Mouse (Mus musculus): Measurements from ENCODE around the gene Tmem129. TPM values are rescaled to one million over a fixed set of nuclear protein-coding genes. Genes with fewer than 3 reads are reported as not detected.

The Tmem129 gene
- polyA plus RNA-seq, 1 experiment: 27.8 TPM

- DNase-seq (ENCODE audit: low read depth): no peak
- no peak for TF ChIP-seq POLR2A (IDR thresholded peaks at IDR 0.05; ENCODE audit: borderline replicate concordance, extremely low read depth, insufficient read depth, insufficient read length, poor library complexity, severe bottlenecking)
These were observed 38.2 kb upstream of the Tmem129 start for GRCm38 (mm10) chr5:33696430-33696829.

GRCm38 (mm10) chr5:33695718-33696121, 37.5 kb upstream of the Tmem129 start:
- no peak for TF ChIP-seq CTCF (IDR thresholded peaks at IDR 0.05; ENCODE audit: borderline replicate concordance, extremely low read depth, insufficient read depth, insufficient read length)
- no peak for TF ChIP-seq POLR2A (IDR thresholded peaks at IDR 0.05; ENCODE audit: borderline replicate concordance, extremely low read depth, insufficient read depth, insufficient read length, poor library complexity, severe bottlenecking)
- no peak for DNase-seq (ENCODE audit: low read depth)

GRCm38 (mm10) chr5:33694848-33695717, 36.9 kb upstream of the Tmem129 start:
- DNase-seq (ENCODE audit: low read depth): peak; percentile 94
- TF ChIP-seq CTCF (IDR thresholded peaks at IDR 0.05; ENCODE audit: borderline replicate concordance, extremely low read depth, insufficient read depth, insufficient read length): no peak
- TF ChIP-seq POLR2A (IDR thresholded peaks at IDR 0.05; ENCODE audit: borderline replicate concordance, extremely low read depth, insufficient read depth, insufficient read length, poor library complexity, severe bottlenecking): 0 out of 2 replicates have a peak, but pooled peaks have one; percentile 22

DNA sequence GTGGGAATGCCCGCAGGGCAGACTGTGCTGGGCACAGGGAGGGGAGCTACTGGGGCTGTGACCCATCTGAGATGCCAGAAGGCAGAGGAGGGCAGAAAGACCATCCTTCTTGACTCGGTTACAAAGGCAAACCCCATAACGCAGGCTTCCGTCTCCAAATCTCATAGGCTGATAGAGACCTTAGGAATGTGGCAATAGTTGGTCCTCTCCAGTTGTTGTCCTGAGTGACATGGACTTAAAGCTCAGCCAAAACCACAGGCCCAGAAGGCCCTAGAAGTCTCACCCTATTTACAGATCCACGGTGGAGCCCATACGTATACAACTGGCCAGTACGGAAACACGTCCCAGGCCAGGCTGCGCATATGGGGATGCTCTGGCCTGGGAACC, 36.2 kb upstream of the Tmem129 start:
- TF ChIP-seq POLR2A (IDR thresholded peaks at IDR 0.05; ENCODE audit: borderline replicate concordance, extremely low read depth, insufficient read depth, insufficient read length, poor library complexity, severe bottlenecking) (no peak), CTCF (IDR thresholded peaks at IDR 0.05; ENCODE audit: borderline replicate concordance, extremely low read depth, insufficient read depth, insufficient read length) (no peak)
- DNase-seq (ENCODE audit: low read depth): no peak

GRCm38 (mm10) chr5:33692393-33692792, 34.2 kb upstream of the Tmem129 start:
- DNase-seq (ENCODE audit: low read depth): peak; percentile 89
- TF ChIP-seq POLR2A (IDR thresholded peaks at IDR 0.05; ENCODE audit: borderline replicate concordance, extremely low read depth, insufficient read depth, insufficient read length, poor library complexity, severe bottlenecking) (no peak), CTCF (IDR thresholded peaks at IDR 0.05; ENCODE audit: borderline replicate concordance, extremely low read depth, insufficient read depth, insufficient read length) (no peak)

GRCm38 (mm10) chr5:33689852-33690645, 31.8 kb upstream of the Tmem129 start:
- DNase-seq (ENCODE audit: low read depth): no peak
- TF ChIP-seq CTCF (IDR thresholded peaks at IDR 0.05; ENCODE audit: borderline replicate concordance, extremely low read depth, insufficient read depth, insufficient read length) (no peak), POLR2A (IDR thresholded peaks at IDR 0.05; ENCODE audit: borderline replicate concordance, extremely low read depth, insufficient read depth, insufficient read length, poor library complexity, severe bottlenecking) (no peak)

- peak; percentile 97 for DNase-seq (ENCODE audit: low read depth)
- no peak for TF ChIP-seq POLR2A (IDR thresholded peaks at IDR 0.05; ENCODE audit: borderline replicate concordance, extremely low read depth, insufficient read depth, insufficient read length, poor library complexity, severe bottlenecking)
- TF ChIP-seq CTCF (IDR thresholded peaks at IDR 0.05; ENCODE audit: borderline replicate concordance, extremely low read depth, insufficient read depth, insufficient read length): no peak
These were observed 31.1 kb upstream of the Tmem129 start for GRCm38 (mm10) chr5:33689221-33689844.

- peak; percentile 54 for DNase-seq (ENCODE audit: low read depth)
- TF ChIP-seq POLR2A (IDR thresholded peaks at IDR 0.05; ENCODE audit: borderline replicate concordance, extremely low read depth, insufficient read depth, insufficient read length, poor library complexity, severe bottlenecking) (no peak), CTCF (IDR thresholded peaks at IDR 0.05; ENCODE audit: borderline replicate concordance, extremely low read depth, insufficient read depth, insufficient read length) (no peak)
These were observed 30.3 kb upstream of the Tmem129 start for GRCm38 (mm10) chr5:33688278-33689220.

DNA sequence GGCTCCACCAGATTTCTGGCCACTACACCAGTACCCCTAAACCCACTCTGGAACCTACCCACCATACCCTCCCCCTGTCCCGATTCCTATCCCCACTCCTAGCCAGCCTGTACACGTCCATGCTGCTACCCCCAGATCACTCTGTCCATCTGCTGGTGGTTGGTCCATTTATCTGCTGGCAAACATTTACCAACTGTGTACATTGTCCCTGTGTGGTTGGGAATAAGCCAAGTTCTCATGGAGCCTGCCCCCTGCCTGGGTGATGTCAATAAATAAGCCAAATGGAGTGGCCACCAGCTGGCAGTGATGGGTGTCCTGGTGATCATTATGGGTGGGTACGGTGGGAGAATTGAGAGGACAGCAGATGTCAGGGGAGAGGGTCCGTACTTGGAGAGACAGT, 28.9 kb upstream of the Tmem129 start:
- DNase-seq (ENCODE audit: low read depth): no peak
- TF ChIP-seq CTCF (IDR thresholded peaks at IDR 0.05; ENCODE audit: borderline replicate concordance, extremely low read depth, insufficient read depth, insufficient read length): no peak

GRCm38 (mm10) chr5:33684932-33685331, 26.7 kb upstream of the Tmem129 start:
- DNase-seq (ENCODE audit: low read depth): no peak
- no peak for TF ChIP-seq CTCF (IDR thresholded peaks at IDR 0.05; ENCODE audit: borderline replicate concordance, extremely low read depth, insufficient read depth, insufficient read length)
- TF ChIP-seq POLR2A (IDR thresholded peaks at IDR 0.05; ENCODE audit: borderline replicate concordance, extremely low read depth, insufficient read depth, insufficient read length, poor library complexity, severe bottlenecking): no peak
